Mouse (Mus musculus): ENCODE data around the gene Gm21866. TPM values are rescaled to one million over a fixed set of nuclear protein-coding genes. Genes with fewer than 3 reads are reported as not detected.
"Not testable (repeated sequence)": the region's sequence is repeated elsewhere in the genome, so short reads cannot be mapped to it uniquely, and the experiment has no call there.

The Gm21866 gene
- not detected in 2 replicates for polyA plus RNA-seq (2015; fragmentation: Nextera tagmentation; extraction: Ambion mirVana)

GRCm38 (mm10) chrY:13465479-13465878 lies at the start of gene Gm21866:
Gene Gm21866 (minus strand): TSS chrY:13465579.
- H3K27me3 ChIP-seq (ENCODE audit: insufficient read depth, low read length); H3K27ac ChIP-seq; DNase-seq (ENCODE audit: low spot score); H3K9me3 ChIP-seq (replicated peaks; ENCODE audit: low read length); H3K4me2 ChIP-seq (ENCODE audit: low read length); H3K9ac ChIP-seq (ENCODE audit: low read depth, low read length); H3K36me3 ChIP-seq (ENCODE audit: insufficient read depth, low read length); H3K4me3 ChIP-seq (replicated peaks; ENCODE audit: low read depth, low read length); ATAC-seq (replicated peaks; ENCODE audit: low FRiP score, low read depth); H3K4me1 ChIP-seq (replicated peaks; ENCODE audit: insufficient read depth, low read length): not testable (repeated sequence)
- no CpG with 5 or more reads among the region's 3 CpGs for WGBS

DNA sequence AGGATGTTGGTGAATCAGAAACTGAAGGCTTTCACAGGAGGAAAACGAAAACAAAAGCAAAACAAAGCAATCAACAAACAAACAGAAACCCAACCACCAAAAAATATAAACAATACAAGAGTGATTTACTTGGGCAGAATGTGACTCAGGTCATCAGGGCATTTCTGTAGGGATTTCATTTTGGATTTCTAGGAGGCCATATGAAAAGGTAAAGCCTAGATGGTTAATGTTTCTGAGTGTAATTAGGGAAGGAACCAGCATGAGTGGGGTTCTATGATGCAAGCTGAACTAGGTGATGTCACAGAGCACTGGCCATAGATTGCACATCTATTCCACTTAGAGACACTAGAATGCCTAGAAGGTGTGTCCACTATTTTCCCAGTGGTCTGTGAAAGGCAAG lies 28.3 kb upstream of the Gm21866 start, which contains the start of gene Gm20773:
Gm20773 (plus strand) TSS at position 301 of the 400 bp plus-strand sequence.
- H3K9ac ChIP-seq (ENCODE audit: low read depth, low read length); H3K27ac ChIP-seq; H3K36me3 ChIP-seq (ENCODE audit: insufficient read depth, low read length); H3K9me3 ChIP-seq (replicated peaks; ENCODE audit: low read length); H3K27me3 ChIP-seq (ENCODE audit: insufficient read depth, low read length); DNase-seq (ENCODE audit: low spot score); H3K4me2 ChIP-seq (ENCODE audit: low read length); H3K4me1 ChIP-seq (replicated peaks; ENCODE audit: insufficient read depth, low read length); ATAC-seq (replicated peaks; ENCODE audit: low FRiP score, low read depth); H3K4me3 ChIP-seq (replicated peaks; ENCODE audit: low read depth, low read length): not testable (repeated sequence)
- no CpG with 5 or more reads among the region's 1 CpGs for WGBS

Other genes starting within 250 kb of the Gm21866 start
- not detected in 2 replicates for gene Gm21828, start 241.7 kb downstream of the Gm21866 start, polyA plus RNA-seq (2015; fragmentation: Nextera tagmentation; extraction: Ambion mirVana)
- not detected in 2 replicates for gene Gm21440, start 213.2 kb downstream of the Gm21866 start, polyA plus RNA-seq (2015; fragmentation: Nextera tagmentation; extraction: Ambion mirVana)
- not detected in 2 replicates for gene Gm21454, start 213.1 kb downstream of the Gm21866 start, polyA plus RNA-seq (2015; fragmentation: Nextera tagmentation; extraction: Ambion mirVana)
- not detected in 2 replicates for gene Gm21725, start 116.5 kb downstream of the Gm21866 start, polyA plus RNA-seq (2015; fragmentation: Nextera tagmentation; extraction: Ambion mirVana)
- gene Gm20773, start 28.4 kb upstream of the Gm21866 start, polyA plus RNA-seq (2015; fragmentation: Nextera tagmentation; extraction: Ambion mirVana), result not detected in 2 replicates